Mouse (Mus musculus): Measurements from ENCODE around the gene Aldh5a1.

Aldh5a1 gene

DNA sequence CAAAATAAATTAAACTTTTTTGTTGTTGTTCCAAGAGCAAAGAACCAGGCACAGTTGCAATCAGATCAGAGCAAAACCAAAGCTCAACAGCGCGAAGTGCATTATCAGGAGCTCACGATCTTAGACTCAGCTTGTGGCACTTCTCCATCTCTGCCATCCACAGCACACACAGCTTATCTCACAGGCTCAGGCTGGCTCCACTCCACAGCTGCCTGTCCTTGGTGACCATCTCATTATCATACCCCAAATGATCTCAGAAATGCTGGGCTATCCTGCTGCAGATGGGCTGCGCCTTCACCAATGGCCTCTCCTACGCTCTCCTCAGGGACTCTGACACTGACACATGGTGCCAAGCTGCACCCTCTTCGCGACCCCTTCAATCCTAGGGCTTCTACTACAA is 4.3 kb downstream of the Aldh5a1 start:
- DNase-seq (ENCODE audit: low spot score): no peak

DNA sequence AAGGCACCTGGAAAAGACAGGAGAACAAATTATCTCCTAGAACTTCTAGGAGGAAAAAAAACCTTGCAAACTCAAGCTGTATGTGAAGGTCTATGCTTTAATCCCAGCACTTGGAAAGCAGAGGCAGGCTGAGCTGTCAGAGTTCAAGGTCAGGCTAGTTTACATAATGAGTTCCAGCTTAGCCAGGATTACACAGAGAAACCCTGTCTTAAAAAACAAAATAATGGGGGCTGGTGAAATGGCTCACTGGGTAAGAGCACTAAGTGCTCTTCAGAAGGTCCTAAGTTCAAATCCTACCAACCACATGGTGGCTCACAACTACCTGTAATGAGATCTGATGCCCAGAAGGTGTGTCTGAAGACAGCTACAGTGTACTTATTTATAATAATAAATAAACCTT is 6.9 kb downstream of the Aldh5a1 start:
- DNase-seq (ENCODE audit: low spot score): no peak

DNA sequence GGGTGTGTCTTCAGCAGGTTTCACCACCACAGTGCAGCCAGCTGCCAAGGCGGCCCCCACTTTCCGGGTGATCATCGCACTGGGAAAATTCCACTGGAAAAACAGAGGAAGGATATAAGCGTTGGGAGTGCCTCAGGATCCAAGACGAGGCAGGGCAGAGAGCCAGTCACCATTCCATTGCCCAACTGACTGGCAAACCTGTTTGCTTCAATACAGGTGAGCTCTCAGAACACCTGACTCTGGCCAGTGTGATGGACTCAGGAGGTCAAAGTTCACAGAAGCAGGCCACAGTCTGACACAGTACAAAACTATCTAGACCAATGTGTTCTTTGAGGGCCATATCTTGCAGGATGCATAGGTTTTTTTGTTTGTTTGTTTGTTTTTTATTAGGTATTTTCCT is 13.5 kb downstream of the Aldh5a1 start:
- no peak for DNase-seq (ENCODE audit: low spot score)

GRCm38 (mm10) chr13:24921281-24921680 is 16.2 kb downstream of the Aldh5a1 start:
- DNase-seq (ENCODE audit: low spot score): no peak

GRCm38 (mm10) chr13:24920333-24920977 is 17.0 kb downstream of the Aldh5a1 start:
- DNase-seq (ENCODE audit: low spot score): peak; percentile 27

- no peak for DNase-seq (ENCODE audit: low spot score)
Observed at GRCm38 (mm10) chr13:24915831-24916230, 21.6 kb downstream of the Aldh5a1 start.

DNA sequence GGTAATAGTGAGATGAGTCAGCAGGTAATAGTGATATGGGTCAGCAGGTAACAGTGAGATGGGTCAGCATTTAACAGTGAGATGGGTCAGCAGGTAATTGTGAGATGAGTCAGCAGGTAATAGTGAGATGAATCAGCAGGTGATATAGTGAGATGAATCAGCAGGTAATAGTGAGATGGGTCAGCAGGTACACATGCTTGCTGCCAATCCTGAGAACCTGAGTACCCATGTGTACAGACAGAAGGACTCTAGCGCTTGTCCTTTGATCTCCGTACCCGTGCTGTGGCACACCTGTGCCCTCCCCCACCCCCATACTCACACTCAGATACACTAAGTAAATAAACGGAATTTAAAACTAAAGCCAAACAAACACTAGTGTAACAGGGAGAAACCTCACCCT is 22.5 kb downstream of the Aldh5a1 start:
- DNase-seq (ENCODE audit: low spot score): no peak

DNA sequence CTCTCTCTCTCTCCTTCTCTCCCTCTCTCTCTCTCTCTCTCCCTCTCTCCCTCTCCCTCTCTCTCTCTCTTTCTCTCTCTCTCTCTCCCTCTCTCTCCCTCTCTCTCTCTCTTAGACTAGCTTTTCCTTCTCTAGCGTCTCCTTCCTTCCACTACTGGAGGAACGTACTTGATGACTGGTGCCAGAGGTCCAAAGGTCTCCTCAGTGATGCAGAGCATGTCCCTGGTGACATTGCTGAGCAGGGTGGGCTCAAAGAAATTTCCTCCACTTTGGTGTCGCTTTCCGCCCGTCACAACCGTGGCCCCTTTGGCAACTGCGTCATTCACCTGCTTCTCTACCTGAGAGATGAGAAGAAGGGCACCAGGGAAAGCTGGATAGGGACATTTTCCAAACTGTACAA is 23.9 kb downstream of the Aldh5a1 start:
- no peak for DNase-seq (ENCODE audit: low spot score)

- no peak for DNase-seq (ENCODE audit: low spot score)
Observed at GRCm38 (mm10) chr13:24909112-24909511, 28.3 kb downstream of the Aldh5a1 start.

DNA sequence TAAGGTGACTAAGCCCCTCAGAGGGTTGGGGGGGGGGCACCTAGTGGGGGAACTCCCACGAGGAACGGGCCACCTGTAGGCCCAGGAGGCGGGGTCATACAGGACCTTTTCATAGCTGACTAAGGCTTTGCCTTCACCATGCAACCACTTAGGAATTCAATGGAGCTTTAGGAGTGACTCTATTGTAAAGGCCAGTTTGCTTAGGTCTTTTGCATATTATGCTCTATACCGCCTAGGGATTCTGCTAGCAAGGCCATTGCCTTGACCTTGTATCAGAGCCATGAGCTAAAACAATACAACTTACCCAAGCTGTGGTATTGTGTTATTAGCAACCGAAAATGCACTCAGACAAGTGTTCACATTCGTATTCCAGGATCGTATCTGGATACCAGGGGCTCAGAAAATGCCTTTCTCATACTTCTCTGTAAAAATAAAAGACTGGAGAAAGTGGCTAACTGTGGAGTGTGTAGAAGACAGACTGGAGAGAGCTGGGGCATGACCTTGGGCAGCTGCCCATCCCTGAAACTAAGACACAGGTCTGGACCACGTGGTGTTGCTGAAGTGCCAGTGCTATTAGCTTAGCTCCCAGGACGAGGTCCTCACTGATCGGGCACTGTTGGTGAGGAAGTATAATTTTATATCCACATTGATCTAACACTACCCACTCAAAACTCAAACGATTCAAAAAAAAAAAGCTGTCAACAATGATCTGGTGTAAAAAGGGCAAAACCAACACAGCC is 30.5 kb downstream of the Aldh5a1 start:
- no peak for DNase-seq (ENCODE audit: low spot score)

- DNase-seq (ENCODE audit: low spot score): no peak
Observed at GRCm38 (mm10) chr13:24905422-24905821, 32.0 kb downstream of the Aldh5a1 start.

DNA sequence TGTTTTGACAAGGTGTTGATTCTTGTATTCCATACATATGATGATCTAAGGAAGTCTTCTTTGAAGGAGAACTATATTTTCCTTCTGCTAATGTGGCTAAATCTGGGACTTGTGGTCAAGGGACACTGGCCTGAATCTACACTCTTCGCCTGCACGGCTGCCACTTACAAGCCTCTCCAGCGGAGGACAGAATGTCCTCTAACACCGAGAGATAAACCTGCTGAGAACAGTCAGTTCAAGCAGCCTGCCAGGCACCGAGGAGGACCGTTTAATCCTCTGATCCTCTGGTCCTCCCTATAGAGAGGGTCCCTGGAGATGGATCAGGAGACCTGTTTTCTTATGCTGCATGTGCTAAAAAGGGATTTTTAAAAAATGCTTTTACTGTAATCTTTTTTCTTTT is 34.0 kb downstream of the Aldh5a1 start:
- DNase-seq (ENCODE audit: low spot score): no peak

GRCm38 (mm10) chr13:24901916-24902315 is 35.5 kb downstream of the Aldh5a1 start:
- no peak for DNase-seq (ENCODE audit: low spot score)

- DNase-seq (ENCODE audit: low spot score): no peak
Observed at GRCm38 (mm10) chr13:24893880-24894279, 43.6 kb downstream of the Aldh5a1 start.

DNA sequence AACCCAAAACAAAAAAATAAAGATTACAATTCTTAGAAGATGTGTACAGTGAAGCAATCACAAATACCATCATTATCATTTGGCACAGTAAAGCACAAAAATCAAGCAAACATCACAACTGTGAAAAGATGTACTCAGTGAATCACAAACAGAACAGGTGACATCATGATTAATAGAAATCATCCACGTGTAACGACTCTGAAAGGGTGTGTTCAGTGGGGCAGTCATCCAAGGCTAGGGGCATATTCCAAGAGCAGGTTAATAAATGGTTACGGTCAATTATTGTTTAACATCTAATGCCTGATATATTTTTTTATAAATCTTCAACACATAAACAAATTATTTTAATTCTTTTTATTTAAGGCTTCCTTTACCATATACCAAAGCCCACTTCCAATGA is 44.9 kb downstream of the Aldh5a1 start:
- DNase-seq (ENCODE audit: low spot score): no peak

DNA sequence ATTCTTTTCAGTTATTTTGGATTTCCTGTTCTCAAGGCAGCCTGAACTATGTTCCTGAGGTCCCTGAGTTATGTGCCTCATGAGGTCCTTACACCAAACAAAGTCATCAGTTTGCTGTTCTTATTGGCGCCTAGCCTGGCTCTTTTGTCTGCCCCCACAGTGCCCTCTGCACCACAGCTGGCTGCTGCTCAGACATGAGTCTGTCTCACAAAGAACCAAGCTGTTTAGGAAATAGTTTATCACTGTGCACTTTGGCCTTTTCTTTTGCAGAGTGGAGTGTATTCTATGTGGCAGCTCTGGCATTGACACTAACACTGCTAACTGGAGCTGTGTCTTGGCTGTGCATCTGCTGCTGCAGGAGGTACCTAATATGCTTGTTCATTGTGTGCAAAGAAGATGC is 47.9 kb downstream of the Aldh5a1 start:
- no peak for DNase-seq (ENCODE audit: low spot score)

- DNase-seq (ENCODE audit: low spot score): no peak
Observed at GRCm38 (mm10) chr13:24882411-24882810, 55.0 kb downstream of the Aldh5a1 start.

DNA sequence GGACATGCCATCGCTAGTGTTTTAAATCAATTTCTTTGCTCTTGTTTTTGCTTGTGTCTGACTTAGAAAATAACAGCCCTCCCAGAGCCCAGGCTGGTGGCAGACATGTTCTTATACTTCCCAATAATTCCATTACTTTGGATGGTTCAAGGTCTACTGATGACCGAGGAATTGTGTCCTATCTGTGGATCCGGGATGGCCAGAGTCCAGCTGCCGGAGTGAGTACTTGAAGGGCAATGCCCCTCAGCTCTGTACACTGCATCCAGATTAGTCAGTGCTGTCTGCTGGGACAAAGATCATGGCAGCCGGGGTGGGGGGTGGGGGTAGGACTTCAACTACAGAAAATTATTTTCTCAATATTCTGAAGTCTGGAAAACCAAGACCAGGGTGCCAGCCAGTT is 56.8 kb downstream of the Aldh5a1 start:
- no peak for DNase-seq (ENCODE audit: low spot score)

- no peak for DNase-seq (ENCODE audit: low spot score)
Observed at GRCm38 (mm10) chr13:24880208-24880607, 57.3 kb downstream of the Aldh5a1 start.

DNA sequence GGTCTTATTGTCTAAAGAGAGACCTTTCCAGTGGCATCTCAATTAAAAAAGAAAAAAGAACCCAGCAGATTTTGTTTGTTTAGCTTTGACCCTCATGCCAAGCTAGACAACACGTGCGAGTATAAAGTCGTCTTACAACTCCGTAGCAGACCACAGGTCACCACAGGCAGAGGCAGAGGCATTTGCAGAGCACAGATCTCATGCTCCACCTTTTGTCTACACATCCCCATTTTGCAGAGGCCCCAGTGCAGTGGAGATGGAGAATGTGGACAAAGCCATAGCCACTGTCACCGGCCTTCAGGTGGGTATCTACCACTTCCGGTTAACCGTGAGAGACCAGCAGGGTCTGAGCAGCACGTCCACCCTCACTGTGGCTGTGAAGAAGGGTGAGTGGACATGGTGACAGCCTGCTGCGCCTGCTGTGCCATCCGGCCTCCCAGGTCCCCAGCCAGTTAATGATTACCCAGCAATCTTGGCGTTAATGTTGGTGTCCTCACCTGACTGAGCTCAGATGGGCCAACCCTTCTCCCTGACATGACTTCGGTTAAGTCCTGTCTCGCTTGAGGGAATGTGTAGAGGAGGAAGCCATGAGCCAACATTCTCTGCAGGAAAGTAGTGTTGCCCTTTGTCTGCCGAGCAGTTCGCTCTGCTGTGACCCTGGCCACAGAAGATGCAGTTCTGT is 58.0 kb downstream of the Aldh5a1 start:
- no peak for DNase-seq (ENCODE audit: low spot score)

- no peak for DNase-seq (ENCODE audit: low spot score)
Observed at GRCm38 (mm10) chr13:24868233-24868632, 69.2 kb downstream of the Aldh5a1 start.

- DNase-seq (ENCODE audit: low spot score): no peak
Observed at GRCm38 (mm10) chr13:24867789-24868188, 69.7 kb downstream of the Aldh5a1 start.
